Mouse (Mus musculus) embryonic facial prominence, embryonic 13.5 days (tissue): ENCODE results near the gene Tbx10. TPM values are rescaled to one million over a fixed set of nuclear protein-coding genes. Genes with fewer than 3 reads are reported as not detected.

ENCODE experiments used
- ATAC-seq: fragments of 200-750 bp; cut with Nextera tagmentation; 2 replicates; pipeline ENCODE4 v1.8.0; 2017; ENCODE audit warnings: low read depth; ENCODE audit not compliant: insufficient number of reproducible peaks, insufficient read depth, low FRiP score, low TSS enrichment
- H3K27ac ChIP-seq: fragments of 300-500 bp; sonication (generic); 2 replicates; pipeline ENCODE4 v1.5.1; 2015; ENCODE audit warnings: moderate library complexity, mild to moderate bottlenecking, inconsistent platforms
- H3K27me3 ChIP-seq: fragments of 300-500 bp; sonication (generic); 2 replicates; pipeline ENCODE4 v1.6.1; 2015; ENCODE audit warnings: mild to moderate bottlenecking, inconsistent platforms
- H3K36me3 ChIP-seq: fragments of 300-500 bp; sonication (generic); 2 replicates; pipeline ENCODE4 v1.6.1; 2015; ENCODE audit warnings: mild to moderate bottlenecking, inconsistent platforms
- H3K4me1 ChIP-seq: fragments of 300-500 bp; sonication (generic); 2 replicates; pipeline ENCODE4 v1.6.1; 2015; ENCODE audit warnings: inconsistent platforms
- H3K4me2 ChIP-seq: fragments of 300-500 bp; sonication (generic); 2 replicates; pipeline ENCODE4 v1.6.1; 2015; ENCODE audit warnings: moderate library complexity, mild to moderate bottlenecking, inconsistent platforms
- H3K4me3 ChIP-seq: fragments of 300-500 bp; sonication (generic); 2 replicates; pipeline ENCODE4 v1.5.1; 2015; ENCODE audit warnings: mild to moderate bottlenecking, inconsistent platforms
- H3K9ac ChIP-seq: fragments of 300-500 bp; sonication (generic); 2 replicates; pipeline ENCODE4 v1.6.1; 2015; ENCODE audit warnings: mild to moderate bottlenecking, inconsistent platforms
- H3K9me3 ChIP-seq: fragments of 300-500 bp; sonication (generic); 2 replicates; pipeline ENCODE4 v1.6.1; 2016; ENCODE audit warnings: inconsistent platforms
- WGBS: fragments of 180-500 bp; shearing (Covaris S2); methylation state at CpG from one replicate; pipeline ENCODE4 v1.1.7; 2015; ENCODE audit warnings: mixed read lengths; 5-methylcytosine and 5-hydroxymethylcytosine counted together
- polyA plus RNA-seq: library from polyadenylated mRNA; unstranded; fragments of >200 nt; fragmentation: Nextera tagmentation; extraction: Ambion mirVana; gene quantifications from 2 replicates; pipeline ENCODE4 v1.2.1, GENCODE M21; 2015

Tbx10 gene
- polyA plus RNA-seq, 1 experiment from 2014 or later, result not detected

- H3K9ac ChIP-seq, result no peak overlapping the region
- no peak overlapping the region for H3K27ac ChIP-seq
- H3K4me1 ChIP-seq, result peaks cover 12% of the 10 kb centered on the region
- no peak overlapping the region for H3K4me3 ChIP-seq
- 87% methylated on average over 9 of the region's 9 CpGs for WGBS
- H3K27me3 ChIP-seq, result no peaks in the 10 kb centered on the region
- H3K4me2 ChIP-seq, result no peak overlapping the region
- peaks cover 57% of the 10 kb centered on the region for H3K36me3 ChIP-seq
- H3K9me3 ChIP-seq, result no peaks in the 10 kb centered on the region
- no peak for ATAC-seq
These were observed 12.5 kb downstream of the Tbx10 start for GRCm38 (mm10) chr19:4005091-4005490.

DNA sequence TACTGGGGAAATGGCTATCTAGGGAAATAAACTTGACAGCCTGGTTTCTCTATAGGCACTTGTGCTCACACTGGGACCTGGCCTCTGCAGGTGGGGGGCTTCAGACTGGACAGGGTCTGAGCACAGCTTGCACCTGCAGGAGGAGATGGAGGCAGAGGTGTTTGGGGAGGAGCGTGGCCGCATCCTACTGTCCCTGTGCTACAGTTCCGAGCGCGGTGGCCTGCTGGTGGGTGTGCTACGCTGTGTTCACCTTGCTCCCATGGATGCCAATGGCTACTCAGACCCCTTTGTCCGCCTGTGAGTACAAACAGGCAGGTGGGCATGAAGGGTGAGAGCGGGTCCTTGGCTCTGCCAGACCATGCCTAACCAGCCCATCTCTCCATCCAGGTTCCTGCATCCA, 13.4 kb downstream of the Tbx10 start:
- Histone ChIP-seq H3K36me3 (peaks cover 60% of the 10 kb centered on the region), H3K9me3 (no peaks in the 10 kb centered on the region), H3K4me2 (no peak overlapping the region), H3K4me1 (peaks cover 10% of the 10 kb centered on the region), H3K27ac (no peak overlapping the region), H3K27me3 (no peaks in the 10 kb centered on the region), H3K9ac (no peak overlapping the region), H3K4me3 (no peak overlapping the region)
- ATAC-seq, result no peak
- WGBS, result 91% methylated on average over 8 of the region's 8 CpGs

DNA sequence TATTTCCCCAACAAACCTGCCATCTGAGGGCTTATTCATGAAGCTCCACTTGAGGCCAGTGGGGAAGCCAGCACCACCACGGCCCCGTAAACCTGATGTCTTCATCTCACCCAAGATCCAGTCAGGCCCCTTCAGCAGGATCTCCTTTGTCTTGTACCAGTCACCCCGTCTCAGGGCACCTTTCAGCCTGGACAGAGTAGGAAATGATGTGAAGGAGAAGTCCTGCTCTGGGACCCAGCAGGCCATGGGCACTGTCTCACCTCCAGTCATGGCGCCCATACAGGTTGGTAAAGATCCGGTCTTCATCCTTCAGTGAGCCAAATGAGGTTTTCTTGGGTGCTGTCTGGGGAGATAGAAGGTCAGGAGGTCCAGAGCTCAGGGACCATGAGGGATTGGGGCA, 18.5 kb downstream of the Tbx10 start:
- H3K9me3 ChIP-seq, result no peaks in the 10 kb centered on the region
- H3K27me3 ChIP-seq, result no peaks in the 10 kb centered on the region
- peaks cover 11% of the 10 kb centered on the region for H3K4me1 ChIP-seq
- no peak overlapping the region for H3K9ac ChIP-seq
- no peak overlapping the region for H3K27ac ChIP-seq
- no peak overlapping the region for H3K4me3 ChIP-seq
- ATAC-seq, result no peak
- peaks cover 45% of the 10 kb centered on the region for H3K36me3 ChIP-seq
- H3K4me2 ChIP-seq, result peak overlapping the region; percentile 16; the same call in 1 of the 2 replicates
- 88% methylated on average over 5 of the region's 5 CpGs for WGBS

DNA sequence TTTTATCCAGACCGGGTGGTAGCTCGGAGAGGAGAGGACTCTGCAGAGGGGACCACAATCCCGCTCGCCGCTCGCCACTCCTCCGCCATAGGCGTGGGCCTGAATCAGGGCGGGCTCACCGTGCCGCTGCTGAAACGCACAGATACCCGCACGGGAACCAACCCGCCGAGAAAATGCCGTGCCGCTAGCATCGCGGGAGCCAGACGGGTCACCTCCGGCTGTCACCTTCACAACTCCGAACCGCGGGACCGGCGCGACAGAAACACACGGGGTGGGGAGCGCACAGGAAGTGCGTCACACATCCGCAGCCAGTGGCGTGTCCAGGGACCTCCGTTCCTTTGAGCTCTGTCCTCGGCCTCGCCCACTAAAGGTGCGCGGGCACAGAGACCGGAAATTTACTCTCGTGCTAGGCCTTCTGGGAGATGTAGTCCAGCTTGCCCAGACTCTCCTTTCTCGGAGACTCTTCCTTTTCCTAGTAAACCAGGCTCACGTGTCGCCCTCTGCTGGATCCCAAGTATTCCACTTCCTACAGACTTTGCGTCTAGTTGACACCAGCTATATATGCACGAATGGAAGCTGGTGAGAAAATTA, 20.0 kb downstream of the Tbx10 start, which contains the start of gene Ndufv1:
TSS of gene Ndufv1 (minus strand) at position 375 of the 591 bp plus-strand sequence.
- peak within 1 kb of the TSS; percentile 85 for H3K9ac ChIP-seq
- peaks cover 31% of the 10 kb centered on the region for H3K36me3 ChIP-seq
- under 1% methylated on average over 45 of the region's 45 CpGs for WGBS
- peak within 1 kb of the TSS; percentile 72 for H3K4me2 ChIP-seq
- H3K9me3 ChIP-seq, result no peaks in the 10 kb centered on the region
- H3K4me1 ChIP-seq, result peaks cover 11% of the 10 kb centered on the region
- H3K27ac ChIP-seq, result 0 out of 2 replicates have a peak within 1 kb of the TSS, but pooled peaks have one; percentile 12
- H3K27me3 ChIP-seq, result no peaks in the 10 kb centered on the region
- peak within 1 kb of the TSS; percentile 87 for H3K4me3 ChIP-seq
- peak; percentile 99 for ATAC-seq

GRCm38 (mm10) chr19:4013066-4013465, 20.5 kb downstream of the Tbx10 start:
- H3K27ac ChIP-seq, result 0 out of 2 replicates have a peak overlapping the region, but pooled peaks have one; percentile 12
- ATAC-seq, result no peak; the same call in 1 of the 2 replicates
- H3K4me3 ChIP-seq, result peak overlapping the region; percentile 87

DNA sequence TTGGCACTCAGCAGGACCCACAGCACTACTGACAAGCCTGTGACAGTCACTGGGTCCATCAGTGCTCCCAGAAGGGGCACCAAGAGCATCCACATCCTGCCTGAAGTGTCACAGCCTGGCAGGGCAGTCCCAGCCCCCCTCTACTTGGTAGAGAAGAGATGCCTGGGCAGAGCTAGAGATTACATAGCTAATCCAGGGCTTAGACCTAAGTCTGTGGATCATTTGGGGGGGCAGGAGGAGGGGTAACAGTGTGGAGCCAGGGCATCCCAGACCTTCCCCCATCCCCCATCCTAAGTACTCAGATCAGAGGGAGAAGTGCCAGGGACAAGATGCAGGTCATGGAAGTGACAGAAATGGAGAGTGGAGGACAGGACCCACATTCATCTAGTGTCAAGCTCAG, 22.2 kb downstream of the Tbx10 start:
- H3K27me3 ChIP-seq, result no peaks in the 10 kb centered on the region
- H3K4me2 ChIP-seq, result no peak overlapping the region
- no peak overlapping the region for H3K27ac ChIP-seq
- H3K4me1 ChIP-seq, result peaks cover 20% of the 10 kb centered on the region
- H3K36me3 ChIP-seq, result peaks cover 8% of the 10 kb centered on the region
- peak overlapping the region; percentile 32; the same call in 1 of the 2 replicates for H3K9ac ChIP-seq
- H3K4me3 ChIP-seq, result no peak overlapping the region
- no peak for ATAC-seq
- H3K9me3 ChIP-seq, result no peaks in the 10 kb centered on the region

More at GRCm38 (mm10) chr19:4013066-4013465, 20.5 kb downstream of the Tbx10 start:
- Histone ChIP-seq H3K4me1 (peaks cover 11% of the 10 kb centered on the region), H3K9me3 (no peaks in the 10 kb centered on the region), H3K4me2 (peak overlapping the region; percentile 72), H3K36me3 (peaks cover 25% of the 10 kb centered on the region), H3K27me3 (no peaks in the 10 kb centered on the region), H3K9ac (peak overlapping the region; percentile 71)
- WGBS, result 18% methylated on average over 9 of the region's 9 CpGs

- Histone ChIP-seq H3K27ac (no peak overlapping the region), H3K4me3 (no peak overlapping the region), H3K9ac (no peak overlapping the region), H3K9me3 (no peaks in the 10 kb centered on the region), H3K4me2 (no peak overlapping the region), H3K36me3 (peaks cover 5% of the 10 kb centered on the region; the same call in 1 of the 2 replicates), H3K27me3 (no peaks in the 10 kb centered on the region), H3K4me1 (peaks cover 20% of the 10 kb centered on the region)
- no peak for ATAC-seq
- 44% methylated on average over 5 of the region's 5 CpGs for WGBS
These were observed 23.1 kb downstream of the Tbx10 start for GRCm38 (mm10) chr19:4015635-4016034.

DNA sequence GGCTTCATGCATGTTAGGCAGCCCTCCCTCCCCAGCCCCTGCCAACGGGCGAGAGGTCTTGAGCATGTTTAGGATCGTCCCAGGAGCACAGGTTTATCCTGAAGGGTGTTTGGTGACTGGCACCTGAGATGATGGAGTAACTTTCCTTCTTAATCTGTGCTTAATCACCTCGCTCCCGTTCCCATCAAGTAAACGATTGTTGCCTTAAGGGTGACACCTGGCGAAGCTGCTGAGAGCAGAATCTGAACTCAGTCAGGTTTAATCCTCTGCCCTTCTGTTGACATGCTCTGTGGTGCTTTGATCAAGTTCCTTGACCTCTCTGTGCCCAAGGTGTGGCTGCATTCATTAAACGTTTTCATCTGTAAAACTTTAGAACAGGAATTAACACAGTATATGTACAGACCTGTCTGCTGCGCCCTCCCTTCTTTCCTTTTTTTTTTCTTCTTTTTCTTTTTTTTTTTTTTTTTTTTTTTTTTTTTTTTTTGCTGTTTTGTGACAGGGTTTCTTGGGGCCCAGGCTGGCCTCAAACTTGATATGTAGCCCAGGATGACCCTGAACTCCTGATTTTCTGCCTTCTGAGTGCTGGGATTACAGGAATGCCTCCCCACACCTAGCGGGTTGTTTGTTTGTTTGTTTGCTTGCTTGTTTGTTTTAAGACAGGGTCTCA, 25.5 kb downstream of the Tbx10 start:
- no peaks in the 10 kb centered on the region for H3K9me3 ChIP-seq
- no peak overlapping the region for H3K9ac ChIP-seq
- H3K4me3 ChIP-seq, result no peak overlapping the region
- no peak overlapping the region for H3K27ac ChIP-seq
- H3K4me2 ChIP-seq, result no peak overlapping the region
- 54% methylated on average over 10 of the region's 10 CpGs for WGBS
- peaks cover 12% of the 10 kb centered on the region; the same call in 1 of the 2 replicates for H3K4me1 ChIP-seq
- no peaks in the 10 kb centered on the region for H3K27me3 ChIP-seq
- no peaks in the 10 kb centered on the region for H3K36me3 ChIP-seq
- ATAC-seq, result no peak

GRCm38 (mm10) chr19:4018743-4019583, 26.4 kb downstream of the Tbx10 start:
- Histone ChIP-seq H3K9ac (0 out of 2 replicates have a peak overlapping the region, but pooled peaks have one; percentile 0), H3K9me3 (no peaks in the 10 kb centered on the region), H3K27ac (no peak overlapping the region), H3K4me3 (no peak overlapping the region), H3K36me3 (no peaks in the 10 kb centered on the region), H3K4me2 (no peak overlapping the region), H3K27me3 (no peaks in the 10 kb centered on the region), H3K4me1 (peaks cover 10% of the 10 kb centered on the region; the same call in 1 of the 2 replicates)
- peak; percentile 68; the same call in 1 of the 2 replicates for ATAC-seq
- WGBS, result 33% methylated on average over 18 of the region's 18 CpGs

- no peak overlapping the region for H3K4me2 ChIP-seq
- WGBS, result 75% methylated on average over 7 of the region's 7 CpGs
These were observed 30.6 kb downstream of the Tbx10 start for GRCm38 (mm10) chr19:4023185-4023584.

GRCm38 (mm10) chr19:4027576-4027975, 35.0 kb downstream of the Tbx10 start:
- Histone ChIP-seq H3K4me2 (no peak overlapping the region), H3K27ac (no peak overlapping the region), H3K27me3 (no peaks in the 10 kb centered on the region), H3K4me3 (no peak overlapping the region), H3K4me1 (no peaks in the 10 kb centered on the region), H3K36me3 (no peaks in the 10 kb centered on the region), H3K9ac (no peak overlapping the region), H3K9me3 (peaks cover 4% of the 10 kb centered on the region; the same call in 1 of the 2 replicates)
- ATAC-seq, result no peak

More at GRCm38 (mm10) chr19:4023185-4023584, 30.6 kb downstream of the Tbx10 start:
- no peak for ATAC-seq
- Histone ChIP-seq H3K9ac (no peak overlapping the region), H3K27me3 (no peaks in the 10 kb centered on the region), H3K4me1 (peaks cover 10% of the 10 kb centered on the region; the same call in 1 of the 2 replicates), H3K9me3 (peaks cover 4% of the 10 kb centered on the region; the same call in 1 of the 2 replicates), H3K4me3 (no peak overlapping the region), H3K36me3 (no peaks in the 10 kb centered on the region), H3K27ac (no peak overlapping the region)
